Mouse (Mus musculus): ENCODE data around the gene Rhno1.
"Not testable (repeated sequence)": the region's sequence is repeated elsewhere in the genome, so short reads cannot be mapped to it uniquely, and the experiment has no call there.

Rhno1 gene

GRCm38 (mm10) chr6:128362381-128363006 is at the start of gene Rhno1, which contains the start of gene Foxm1:
Rhno1 (minus strand) TSS chr6:128362911.
Foxm1 (plus strand) TSS chr6:128362967.
- no peak for DNase-seq (ENCODE audit: low read depth)

- DNase-seq (ENCODE audit: low read depth): peak; percentile 59
Measured at GRCm38 (mm10) chr6:128411115-128411514, 48.4 kb upstream of the Rhno1 start.

GRCm38 (mm10) chr6:128410305-128410704 is 47.6 kb upstream of the Rhno1 start:
- DNase-seq (ENCODE audit: low read depth): no peak

- DNase-seq (ENCODE audit: low read depth): no peak
Measured at GRCm38 (mm10) chr6:128408544-128409125, 45.9 kb upstream of the Rhno1 start.

GRCm38 (mm10) chr6:128404708-128405107 is 42.0 kb upstream of the Rhno1 start:
- no peak for DNase-seq (ENCODE audit: low read depth)

- no peak for DNase-seq (ENCODE audit: low read depth)
Measured at GRCm38 (mm10) chr6:128399421-128400185, 36.9 kb upstream of the Rhno1 start.

- no peak for DNase-seq (ENCODE audit: low read depth)
Measured at GRCm38 (mm10) chr6:128398996-128399395, 36.3 kb upstream of the Rhno1 start, which contains the start of gene Nrip2. Nrip2 (plus strand) TSS chr6:128399296.

- no peak for DNase-seq (ENCODE audit: low read depth)
Measured at GRCm38 (mm10) chr6:128397574-128398261, 35.0 kb upstream of the Rhno1 start.

GRCm38 (mm10) chr6:128390683-128391082 is 28.0 kb upstream of the Rhno1 start:
- no peak for DNase-seq (ENCODE audit: low read depth)

- DNase-seq (ENCODE audit: low read depth): no peak
Measured at GRCm38 (mm10) chr6:128389185-128389584, 26.5 kb upstream of the Rhno1 start.

- DNase-seq (ENCODE audit: low read depth): no peak
Measured at GRCm38 (mm10) chr6:128385026-128385425, 22.3 kb upstream of the Rhno1 start.

GRCm38 (mm10) chr6:128383752-128384151 is 21.0 kb upstream of the Rhno1 start:
- DNase-seq (ENCODE audit: low read depth): no peak

GRCm38 (mm10) chr6:128381254-128381653 is 18.5 kb upstream of the Rhno1 start:
- no peak for DNase-seq (ENCODE audit: low read depth)

- not testable (repeated sequence) for DNase-seq (ENCODE audit: low read depth)
Measured at GRCm38 (mm10) chr6:128380594-128381167, 18.0 kb upstream of the Rhno1 start.

GRCm38 (mm10) chr6:128379636-128380035 is 16.9 kb upstream of the Rhno1 start:
- no peak for DNase-seq (ENCODE audit: low read depth)

- DNase-seq (ENCODE audit: low read depth): no peak
Measured at GRCm38 (mm10) chr6:128376371-128377085, 13.8 kb upstream of the Rhno1 start.

GRCm38 (mm10) chr6:128375192-128375591 is 12.5 kb upstream of the Rhno1 start, which contains the start of the genes Tex52 and Gm44596:
Tex52 (plus strand) TSS chr6:128375456.
Gm44596 (plus strand) TSS chr6:128375503.
- DNase-seq (ENCODE audit: low read depth): no peak

- DNase-seq (ENCODE audit: low read depth): no peak
Measured at GRCm38 (mm10) chr6:128370040-128370439, 7.3 kb upstream of the Rhno1 start.

GRCm38 (mm10) chr6:128366466-128366865 is 3.8 kb upstream of the Rhno1 start:
- no peak for DNase-seq (ENCODE audit: low read depth)

GRCm38 (mm10) chr6:128364721-128365120 is 2.0 kb upstream of the Rhno1 start:
- no peak for DNase-seq (ENCODE audit: low read depth)

Measured in c-Kit-positive CD71-negative TER-119-negative erythroid progenitor cells, embryonic 14.5 days (primary cell).